Mouse (Mus musculus): ENCODE results near the gene Asap2.

Asap2 gene

DNA sequence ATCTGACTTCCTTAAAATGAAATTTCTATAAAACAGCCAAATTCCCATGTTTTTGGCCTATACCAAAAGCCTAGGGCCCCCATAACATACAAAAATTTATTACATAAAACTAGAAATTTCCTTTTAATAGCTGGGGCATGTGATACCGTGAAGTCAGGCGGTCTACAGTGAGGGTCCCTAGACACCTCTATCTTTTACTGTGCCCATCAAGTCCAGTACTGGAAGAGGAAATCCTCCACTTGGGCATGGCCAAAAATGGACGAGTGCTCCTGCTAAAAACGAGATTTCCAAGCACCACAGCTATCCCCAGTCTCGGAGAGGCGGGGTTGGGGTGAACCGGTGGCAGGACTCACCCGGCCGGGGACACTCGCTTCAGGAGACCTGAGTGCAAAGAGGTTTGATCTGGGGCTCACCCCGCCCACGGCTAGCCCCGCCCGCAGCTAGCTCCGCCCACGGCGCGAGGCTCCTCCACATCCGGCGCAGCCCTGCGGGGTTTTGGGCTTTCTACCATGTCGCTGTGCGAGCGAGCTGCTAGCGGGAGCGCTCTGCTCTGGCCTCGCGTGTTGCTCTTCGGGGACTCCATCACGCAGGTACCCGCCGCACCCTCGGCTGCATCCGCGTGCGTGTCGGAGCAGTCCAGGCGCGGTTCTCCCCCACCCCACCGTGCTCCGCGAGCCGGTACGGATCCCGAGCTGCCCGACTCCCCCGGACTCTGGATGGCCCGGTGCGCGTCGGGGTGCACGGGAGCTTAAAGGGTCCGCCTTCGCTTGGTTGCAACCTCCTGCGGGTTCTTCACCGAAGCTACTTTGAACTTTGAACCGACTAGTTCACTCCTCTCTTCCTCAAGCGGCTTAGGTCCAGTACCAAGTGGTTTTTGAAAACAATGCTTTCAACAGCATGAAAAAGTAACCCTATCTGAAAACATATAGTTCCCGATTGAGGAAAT is 325.9 kb downstream of the Asap2 start, which contains the start of gene Iah1:
Iah1 (plus strand) TSS at position 467 of the 946 bp plus-strand sequence.
- DNase-seq (ENCODE audit: low spot score): peak; percentile 86

GRCm38 (mm10) chr12:21316869-21317265 is 326.6 kb downstream of the Asap2 start:
- DNase-seq (ENCODE audit: low spot score): no peak

GRCm38 (mm10) chr12:21318143-21318895 is 328.1 kb downstream of the Asap2 start:
- DNase-seq (ENCODE audit: low spot score): peak; percentile 57

Data from ovary, postnatal 36 days (tissue).